Mouse (Mus musculus): ENCODE measurements around the gene Sptlc3.

Gene Sptlc3

DNA sequence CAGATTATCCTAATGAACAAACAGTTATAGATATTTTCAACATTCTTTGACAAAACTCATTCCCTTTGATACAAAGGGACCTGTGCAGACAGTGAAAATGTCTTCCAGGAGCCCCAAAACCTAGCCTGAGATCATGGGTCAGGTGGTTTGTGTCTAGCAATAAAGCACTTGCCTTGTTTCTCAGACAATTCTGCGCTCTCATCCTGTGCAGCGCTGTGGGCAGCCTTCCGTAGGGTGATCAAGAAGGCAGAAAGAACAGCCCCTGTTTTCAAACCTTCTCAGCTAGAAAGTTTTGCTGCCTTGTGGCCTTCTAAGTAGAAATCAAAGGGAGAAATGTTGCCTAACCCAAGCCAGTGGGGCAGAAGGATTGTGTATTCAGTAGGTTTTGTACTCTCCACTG is 135.9 kb downstream of the Sptlc3 start:
- no peak for ATAC-seq (ENCODE audit: insufficient number of reproducible peaks, low FRiP score, low TSS enrichment)

DNA sequence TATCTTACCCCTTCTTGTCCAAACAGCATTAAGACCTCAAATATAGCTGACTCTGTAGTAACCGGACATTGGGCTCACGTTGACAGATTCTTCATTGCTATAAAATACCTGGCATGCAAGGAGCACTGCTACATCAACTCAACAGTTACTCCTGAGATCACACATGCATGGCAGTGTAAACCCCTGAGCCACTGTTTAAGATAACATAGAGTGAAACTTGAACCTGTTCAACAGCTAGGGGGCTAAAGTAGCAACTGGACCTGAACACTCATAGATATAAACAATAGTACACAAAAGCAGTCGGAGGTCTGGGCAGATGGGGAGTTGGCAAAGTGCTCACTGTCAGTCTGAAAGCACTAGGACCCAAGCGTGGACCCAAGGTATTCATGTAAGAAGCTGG is 140.8 kb downstream of the Sptlc3 start:
- no peak for ATAC-seq (ENCODE audit: insufficient number of reproducible peaks, low FRiP score, low TSS enrichment)

DNA sequence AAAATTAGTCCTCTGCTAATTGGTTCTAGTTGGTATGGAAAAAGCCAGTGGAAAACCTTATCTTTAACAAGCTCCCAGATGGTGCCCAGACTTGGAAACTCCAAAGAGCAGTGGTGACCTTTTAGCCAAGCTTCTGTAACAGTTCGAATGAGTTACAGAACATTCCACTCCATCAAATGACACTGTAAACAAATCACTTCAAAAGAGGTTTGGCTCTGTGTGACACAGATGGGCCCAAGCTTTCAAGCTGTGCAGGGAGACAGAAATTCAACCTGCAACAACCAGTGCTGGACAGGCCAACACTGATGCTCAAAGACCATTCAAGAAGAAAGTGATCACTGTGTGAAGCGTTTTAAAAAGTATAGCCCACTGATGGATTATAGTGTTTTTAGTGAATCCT is 144.1 kb downstream of the Sptlc3 start:
- no peak for ATAC-seq (ENCODE audit: insufficient number of reproducible peaks, low FRiP score, low TSS enrichment)

DNA sequence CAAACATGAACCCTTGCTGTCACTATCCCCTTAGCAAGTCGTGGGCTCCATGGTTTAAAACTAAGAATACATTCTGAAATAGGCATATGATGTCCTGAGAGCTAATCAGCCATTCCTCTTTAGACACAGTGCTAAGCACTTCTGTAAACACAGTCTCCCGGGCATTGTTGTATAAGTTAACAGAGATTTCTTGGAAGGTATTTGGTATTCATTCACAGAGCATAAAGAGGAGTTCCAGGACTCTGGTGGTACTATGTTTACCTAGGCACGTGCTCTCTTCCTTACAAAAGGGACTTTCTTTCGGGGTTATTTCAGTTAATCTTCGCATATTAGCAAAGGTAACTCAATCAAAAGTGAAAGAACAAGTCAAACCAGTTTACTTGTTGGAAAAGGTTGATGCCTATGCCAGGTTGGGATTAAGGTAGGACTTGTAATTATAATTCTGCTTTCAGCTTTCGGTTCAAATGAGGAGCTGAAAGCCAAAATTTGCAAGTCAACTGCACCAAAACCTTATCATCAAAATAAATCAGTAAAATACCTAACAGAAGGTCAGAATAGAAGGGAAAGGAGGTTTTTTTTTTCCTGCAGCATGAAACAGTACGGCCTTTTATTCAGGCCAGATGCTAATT is 148.2 kb downstream of the Sptlc3 start:
- no peak for ATAC-seq (ENCODE audit: insufficient number of reproducible peaks, low FRiP score, low TSS enrichment)

DNA sequence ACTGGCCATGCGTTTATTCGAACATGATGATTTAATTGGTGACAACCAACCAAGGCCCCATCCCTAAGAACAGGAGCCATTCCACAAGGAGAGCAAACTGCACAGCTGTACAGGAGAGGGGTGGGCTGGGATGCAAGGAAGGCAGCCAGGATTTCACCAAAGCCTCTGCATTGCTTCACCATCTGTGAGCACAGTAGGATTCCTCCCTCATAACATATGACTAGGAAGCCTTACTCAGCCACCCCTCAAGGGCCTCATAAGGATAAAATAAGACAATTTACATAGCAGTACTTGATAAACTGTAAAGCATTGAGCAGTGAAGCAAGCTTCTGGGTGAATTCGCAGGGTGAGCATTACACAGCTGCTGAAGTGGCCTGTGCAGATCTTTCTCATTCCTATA is 155.8 kb downstream of the Sptlc3 start:
- ATAC-seq (ENCODE audit: insufficient number of reproducible peaks, low FRiP score, low TSS enrichment): no peak

DNA sequence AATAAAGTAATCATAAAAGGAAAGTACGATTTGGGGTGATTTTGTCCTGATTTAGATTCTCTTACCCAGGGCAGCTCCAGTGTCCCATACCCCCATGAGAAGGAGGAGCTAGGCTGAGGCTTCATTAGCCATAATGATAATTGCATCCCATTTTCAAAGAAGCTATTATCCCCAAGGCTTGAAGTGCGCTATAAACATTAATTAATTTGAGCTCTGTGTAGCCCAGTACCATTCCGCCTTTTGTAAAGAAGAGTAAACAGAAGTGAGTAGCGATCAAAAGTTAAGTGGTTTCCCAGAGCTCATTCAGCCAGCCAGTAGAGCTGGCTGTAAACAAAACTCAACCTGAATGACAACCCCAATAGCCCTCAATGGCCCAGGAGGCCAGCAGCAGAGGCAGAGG is 163.0 kb downstream of the Sptlc3 start:
- no peak for ATAC-seq (ENCODE audit: insufficient number of reproducible peaks, low FRiP score, low TSS enrichment)

DNA sequence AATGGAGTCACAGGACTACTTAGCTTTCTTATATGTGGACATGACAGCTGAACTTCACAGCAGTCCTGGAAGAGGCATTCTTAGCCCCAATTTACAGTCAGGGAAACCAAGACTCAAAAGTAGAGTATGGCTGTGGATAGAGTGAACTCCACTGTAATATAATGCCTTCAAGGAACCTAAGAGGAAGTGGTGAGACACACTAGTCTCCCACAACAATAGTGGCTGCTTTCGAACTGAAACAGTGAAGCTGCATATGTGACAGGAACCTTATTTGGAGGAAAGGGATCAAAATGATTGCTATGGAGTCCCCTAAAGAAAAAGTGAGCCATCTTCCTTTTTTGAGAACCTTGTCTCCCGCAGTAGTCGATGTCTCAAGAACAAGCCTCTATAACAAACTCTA is 178.1 kb downstream of the Sptlc3 start:
- ATAC-seq (ENCODE audit: insufficient number of reproducible peaks, low FRiP score, low TSS enrichment): no peak

DNA sequence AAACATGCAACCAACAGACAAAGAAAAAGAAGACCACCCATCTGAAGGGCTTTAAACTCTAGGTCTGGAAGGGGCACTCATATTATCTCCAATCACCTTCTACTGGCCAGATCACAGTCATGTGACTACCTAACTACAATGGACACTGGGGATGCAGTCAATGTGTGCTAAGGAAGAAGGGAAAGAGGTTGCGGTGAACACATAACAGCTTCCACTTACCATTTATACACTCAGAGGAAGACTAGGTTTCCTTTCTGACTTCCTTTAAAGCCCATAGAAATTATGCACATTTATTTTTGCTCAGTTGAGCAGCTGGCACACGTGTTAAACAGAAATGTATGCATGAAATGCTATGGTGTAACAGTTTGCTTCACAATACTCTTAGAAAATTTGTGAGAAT is 178.7 kb downstream of the Sptlc3 start:
- ATAC-seq (ENCODE audit: insufficient number of reproducible peaks, low FRiP score, low TSS enrichment): no peak

DNA sequence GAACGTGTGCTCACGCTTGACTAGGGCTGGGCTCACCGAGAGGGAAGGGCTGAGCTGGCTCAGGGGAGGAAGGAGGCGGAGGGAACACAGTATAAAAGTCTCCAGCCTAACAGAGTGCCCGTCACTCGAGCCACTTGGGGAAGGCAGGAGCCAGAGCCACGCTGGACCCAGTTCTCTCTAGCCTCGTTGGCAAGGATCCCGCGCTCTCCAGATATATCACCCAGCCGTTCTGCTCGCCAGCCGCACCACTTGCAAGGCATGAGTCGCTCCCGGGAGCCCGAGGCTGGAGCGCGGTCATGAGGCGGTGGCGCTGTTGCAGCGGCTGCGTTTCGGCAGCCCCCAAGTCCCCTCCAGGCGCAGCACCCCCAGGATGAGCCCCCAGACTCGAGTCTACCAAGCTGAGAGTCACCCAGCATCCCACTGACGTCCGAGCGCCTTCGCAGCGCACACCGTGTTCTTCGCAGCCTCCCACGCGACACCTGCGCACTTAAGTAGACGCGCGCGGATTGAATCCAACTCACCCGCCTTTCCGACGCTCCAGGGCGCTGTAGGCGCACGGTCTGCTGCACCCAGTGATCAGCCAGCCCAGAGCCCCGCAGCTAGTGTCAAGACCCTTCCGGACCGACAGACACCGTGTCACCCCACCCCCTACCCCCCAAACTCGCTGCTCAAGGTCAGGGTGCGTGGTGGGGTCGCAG is 183.5 kb downstream of the Sptlc3 start:
- ATAC-seq (ENCODE audit: insufficient number of reproducible peaks, low FRiP score, low TSS enrichment): peak; percentile 75

DNA sequence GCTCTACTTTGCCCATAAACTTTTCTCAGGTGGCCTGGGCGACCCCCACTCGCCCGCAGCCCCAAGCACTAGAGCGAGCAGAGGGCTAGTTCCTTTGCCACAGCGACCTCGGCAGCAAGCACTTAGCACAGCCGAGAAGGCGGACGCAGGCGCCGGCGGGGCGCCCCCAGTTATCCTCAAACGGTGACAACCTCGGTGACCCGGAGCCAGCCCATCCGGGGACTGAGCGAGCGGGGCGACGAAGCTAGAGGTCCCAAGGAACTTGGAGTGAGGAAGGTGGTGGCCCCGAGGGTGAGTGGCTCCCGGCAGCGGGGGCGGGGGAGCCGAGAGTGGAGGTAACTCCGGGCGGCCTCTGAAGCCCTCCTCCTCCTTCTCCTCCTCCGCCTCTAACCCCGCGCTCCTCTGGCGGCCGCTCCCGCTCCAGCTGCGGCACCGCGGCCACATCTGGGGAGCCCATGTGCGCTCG is 184.1 kb downstream of the Sptlc3 start, which contains the start of gene Ism1:
Gene Ism1, plus strand, starts transcription at position 370 of the 466 bp plus-strand sequence.
- ATAC-seq (ENCODE audit: insufficient number of reproducible peaks, low FRiP score, low TSS enrichment): peak; percentile 51

DNA sequence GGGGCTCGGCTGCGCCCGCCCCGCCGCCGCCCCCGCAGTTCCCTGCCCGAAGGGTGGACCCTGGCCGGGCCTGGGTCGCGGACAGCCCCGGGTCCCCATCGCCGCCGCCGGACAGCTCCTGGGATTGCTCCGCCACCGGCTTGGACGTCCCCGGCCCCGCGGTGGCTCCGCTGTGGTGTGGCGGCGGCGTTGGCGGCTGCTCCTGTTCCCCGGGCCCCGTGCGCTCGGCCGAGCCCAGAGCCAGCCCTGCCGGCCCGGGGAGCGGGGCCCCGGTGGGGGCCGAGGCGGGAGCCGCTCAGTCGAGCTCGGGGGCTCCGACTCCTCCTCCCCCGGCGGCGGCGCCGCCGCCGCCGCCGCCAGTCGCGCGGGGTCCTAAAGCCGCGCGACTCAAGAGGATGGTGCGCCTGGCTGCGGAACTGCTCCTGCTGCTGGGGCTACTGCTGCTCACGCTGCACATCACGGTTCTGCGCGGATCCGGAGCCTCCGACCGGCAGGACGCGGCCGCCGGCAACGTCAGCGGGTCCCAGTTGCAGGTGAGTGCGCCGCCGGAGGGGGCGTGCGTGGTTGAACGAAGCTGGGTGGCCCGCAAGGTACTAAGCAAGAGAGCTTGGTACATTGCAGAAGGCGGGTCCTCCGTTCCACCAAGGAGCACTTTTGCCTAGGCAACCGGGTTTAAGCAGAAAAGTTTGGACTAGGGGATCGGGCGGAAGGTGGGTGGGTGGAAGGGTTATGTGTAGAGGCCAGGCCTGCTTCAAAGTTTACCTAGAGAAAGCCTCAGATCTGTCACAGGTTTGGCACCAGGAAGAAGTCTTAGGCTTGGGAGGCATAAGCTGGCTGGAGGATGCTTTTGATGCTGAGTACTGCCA is 184.8 kb downstream of the Sptlc3 start:
- ATAC-seq (ENCODE audit: insufficient number of reproducible peaks, low FRiP score, low TSS enrichment): peak; percentile 77

DNA sequence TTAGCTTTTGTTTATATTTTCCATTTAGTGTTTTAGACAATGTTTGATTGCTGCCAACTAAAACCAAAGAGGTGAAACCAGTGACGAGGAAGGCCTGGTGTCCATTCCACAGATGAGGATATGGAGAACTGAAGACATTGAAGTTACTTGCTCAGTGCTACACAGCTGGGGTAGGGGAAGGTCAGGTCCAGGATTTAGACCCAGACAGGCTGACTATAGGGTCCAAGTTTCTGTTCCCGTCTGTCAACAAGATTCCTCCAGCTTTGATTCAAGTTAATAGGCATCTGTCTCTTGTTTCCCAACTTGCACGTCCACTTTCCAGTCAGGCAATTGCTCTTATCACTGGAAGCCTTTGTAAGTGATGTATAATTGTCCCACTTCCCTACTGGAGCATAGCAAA is 188.8 kb downstream of the Sptlc3 start:
- no peak for ATAC-seq (ENCODE audit: insufficient number of reproducible peaks, low FRiP score, low TSS enrichment)
